Mouse (Mus musculus) spleen, embryonic (tissue): ENCODE data around the gene Gm11027.
"Not testable (repeated sequence)": the region's sequence is repeated elsewhere in the genome, so short reads cannot be mapped to it uniquely, and the experiment has no call there.

Source experiments
- CTCF ChIA-PET: fragments of 350-600 bp; sonication (Branson Sonifier 250); formaldehyde crosslinking; loops from one replicate; lab custom pipeline; 2022; lab: Charles Lee

Gene Gm11027

GRCm38 (mm10) chr12:116275086-116275485, at the start of gene Gm11027:
Gene Gm11027, plus strand, starts transcription at chr12:116275386.
- CTCF ChIA-PET: not testable (repeated sequence)

GRCm38 (mm10) chr12:116226289-116227057, 48.7 kb upstream of the Gm11027 start:
- CTCF ChIA-PET: no interaction called here

- CTCF ChIA-PET: no interaction called here
Observed at GRCm38 (mm10) chr12:116229451-116229850, 45.7 kb upstream of the Gm11027 start.

GRCm38 (mm10) chr12:116231612-116232011, 43.6 kb upstream of the Gm11027 start:
- CTCF ChIA-PET: no interaction called here

GRCm38 (mm10) chr12:116232061-116232460, 43.1 kb upstream of the Gm11027 start:
- CTCF ChIA-PET: no interaction called here

GRCm38 (mm10) chr12:116235356-116235755, 39.8 kb upstream of the Gm11027 start:
- CTCF ChIA-PET: no interaction called here

- CTCF ChIA-PET: interaction anchor here (0.6 kb wide), 1 partner anchor 34 kb away, joined by 3 read pairs; no protein-coding TSS in a partner anchor
Observed at GRCm38 (mm10) chr12:116236658-116237057, 38.5 kb upstream of the Gm11027 start.

GRCm38 (mm10) chr12:116238370-116238769, 36.8 kb upstream of the Gm11027 start:
- CTCF ChIA-PET: no interaction called here

GRCm38 (mm10) chr12:116238803-116239202, 36.4 kb upstream of the Gm11027 start:
- CTCF ChIA-PET: no interaction called here

- CTCF ChIA-PET: no interaction called here
Observed at GRCm38 (mm10) chr12:116244601-116245000, 30.6 kb upstream of the Gm11027 start.

- CTCF ChIA-PET: interaction anchor here (0.6 kb wide), 1 partner anchor 26 kb away, joined by 6 read pairs; no protein-coding TSS in a partner anchor
Observed at GRCm38 (mm10) chr12:116254652-116255051, 20.5 kb upstream of the Gm11027 start.

- CTCF ChIA-PET: no interaction called here
Observed at GRCm38 (mm10) chr12:116255636-116256035, 19.6 kb upstream of the Gm11027 start.

- CTCF ChIA-PET: no interaction called here
Observed at GRCm38 (mm10) chr12:116258321-116258720, 16.9 kb upstream of the Gm11027 start.

GRCm38 (mm10) chr12:116262555-116263341, 12.4 kb upstream of the Gm11027 start, which contains the start of gene Wdr60:
Gene Wdr60, minus strand, starts transcription at chr12:116263022.
- CTCF ChIA-PET: interaction anchor here (0.5 kb wide), 1 partner anchor 1511 kb away, joined by 3 read pairs; no protein-coding TSS in a partner anchor

- CTCF ChIA-PET: interaction anchor here (0.7 kb wide), 1 partner anchor 18 kb away, joined by 3 read pairs; no protein-coding TSS in a partner anchor
Observed at GRCm38 (mm10) chr12:116264756-116265155, 10.4 kb upstream of the Gm11027 start.

- CTCF ChIA-PET: no interaction called here
Observed at GRCm38 (mm10) chr12:116265275-116265674, 9.9 kb upstream of the Gm11027 start.

- CTCF ChIA-PET: no interaction called here
Observed at GRCm38 (mm10) chr12:116269450-116269849, 5.7 kb upstream of the Gm11027 start.

GRCm38 (mm10) chr12:116270538-116270937, 4.6 kb upstream of the Gm11027 start:
- CTCF ChIA-PET: no interaction called here

- CTCF ChIA-PET: no interaction called here
Observed at GRCm38 (mm10) chr12:116271071-116271470, 4.1 kb upstream of the Gm11027 start.

GRCm38 (mm10) chr12:116273733-116274132, 1.5 kb upstream of the Gm11027 start:
- CTCF ChIA-PET: no interaction called here

GRCm38 (mm10) chr12:116275631-116276030, 445 bp downstream of the Gm11027 start:
- CTCF ChIA-PET: interaction anchor here (0.7 kb wide), 1 partner anchor 146 kb away, joined by 10 read pairs; no protein-coding TSS in a partner anchor

GRCm38 (mm10) chr12:116276961-116277360, 1.8 kb downstream of the Gm11027 start:
- CTCF ChIA-PET: no interaction called here
